Mouse (Mus musculus) retina, embryonic 14.5 days (tissue): ENCODE results near the gene Rsph3b.
"Not testable (repeated sequence)": the region's sequence is repeated elsewhere in the genome, so short reads cannot be mapped to it uniquely, and the experiment has no call there.

Source experiments
- DNase-seq: peaks from one replicate; pipeline ENCODE4 v3.0.0-alpha.2; 2015; ENCODE audit warnings: low spot score

Gene Rsph3b

GRCm38 (mm10) chr17:6958881-6959280 is 10.4 kb upstream of the Rsph3b start:
- DNase-seq = not testable (repeated sequence)

GRCm38 (mm10) chr17:6948769-6949228 is 317 bp upstream of the Rsph3b start:
- not testable (repeated sequence) for DNase-seq

GRCm38 (mm10) chr17:6947637-6947983 is 872 bp downstream of the Rsph3b start:
- DNase-seq = not testable (repeated sequence)

GRCm38 (mm10) chr17:6942560-6942959 is 5.9 kb downstream of the Rsph3b start:
- DNase-seq = not testable (repeated sequence)

- not testable (repeated sequence) for DNase-seq
These were observed 16.9 kb downstream of the Rsph3b start for GRCm38 (mm10) chr17:6931625-6932024.

GRCm38 (mm10) chr17:6920351-6920894 is 28.1 kb downstream of the Rsph3b start:
- not testable (repeated sequence) for DNase-seq

GRCm38 (mm10) chr17:6919388-6919787 is 29.1 kb downstream of the Rsph3b start:
- DNase-seq = not testable (repeated sequence)

GRCm38 (mm10) chr17:6915282-6915681 is 33.2 kb downstream of the Rsph3b start:
- DNase-seq = not testable (repeated sequence)

GRCm38 (mm10) chr17:6914066-6914465 is 34.4 kb downstream of the Rsph3b start:
- DNase-seq = not testable (repeated sequence)

GRCm38 (mm10) chr17:6900361-6900760 is 48.1 kb downstream of the Rsph3b start:
- not testable (repeated sequence) for DNase-seq

- not testable (repeated sequence) for DNase-seq
These were observed 50.4 kb downstream of the Rsph3b start for GRCm38 (mm10) chr17:6897996-6898562.

- DNase-seq = no peak
These were observed 51.7 kb downstream of the Rsph3b start for GRCm38 (mm10) chr17:6896756-6897155.

- no peak for DNase-seq
These were observed 55.1 kb downstream of the Rsph3b start for GRCm38 (mm10) chr17:6893332-6893731.

- no peak for DNase-seq
These were observed 56.2 kb downstream of the Rsph3b start for GRCm38 (mm10) chr17:6891966-6892934.

GRCm38 (mm10) chr17:6886445-6886844 is 62.0 kb downstream of the Rsph3b start:
- no peak for DNase-seq

GRCm38 (mm10) chr17:6884531-6884930 is 64.0 kb downstream of the Rsph3b start:
- DNase-seq = peak; percentile 51

GRCm38 (mm10) chr17:6881306-6881705 is 67.2 kb downstream of the Rsph3b start:
- DNase-seq = no peak

- no peak for DNase-seq
These were observed 77.1 kb downstream of the Rsph3b start for GRCm38 (mm10) chr17:6871421-6871820.

GRCm38 (mm10) chr17:6868810-6869209 is 79.7 kb downstream of the Rsph3b start:
- no peak for DNase-seq

- no peak for DNase-seq
These were observed 80.7 kb downstream of the Rsph3b start for GRCm38 (mm10) chr17:6867740-6868139.

- DNase-seq = no peak
These were observed 81.9 kb downstream of the Rsph3b start for GRCm38 (mm10) chr17:6866576-6866975.

GRCm38 (mm10) chr17:6865580-6865979 is 82.9 kb downstream of the Rsph3b start:
- DNase-seq = no peak

GRCm38 (mm10) chr17:6864869-6865268 is 83.6 kb downstream of the Rsph3b start:
- no peak for DNase-seq
